Mouse (Mus musculus): ENCODE data around the gene Rela. TPM values are rescaled to one million over a fixed set of nuclear protein-coding genes. Genes with fewer than 3 reads are reported as not detected.

The Rela gene
- polyA plus RNA-seq, 1 experiment from 2014 or later = 21.3 TPM

- Histone ChIP-seq H3K27me3 (ENCODE audit: insufficient read depth, low read length) (no peaks in the 10 kb centered on the region), H3K4me1 (ENCODE audit: insufficient read depth) (peaks cover 27% of the 10 kb centered on the region), H3K4me2 (ENCODE audit: low read depth, low read length) (no peak overlapping the region), H3K27ac (ENCODE audit: low read depth) (0 out of 2 replicates have a peak overlapping the region, but pooled peaks have one; percentile 40), H3K9me3 (ENCODE audit: low read length) (no peaks in the 10 kb centered on the region), H3K9ac (replicated peaks) (no peak overlapping the region), H3K36me3 (replicated peaks; ENCODE audit: insufficient read depth, low read length) (peaks cover 18% of the 10 kb centered on the region), H3K4me3 (ENCODE audit: low read depth, low read length) (no peak overlapping the region)
- DNase-seq = no peak
- ATAC-seq = no peak
- WGBS (ENCODE audit: insufficient replicate concordance) = 76% methylated on average over 1 of the region's 1 CpGs
- TF ChIP-seq CTCF (IDR thresholded peaks at IDR 0.05; ENCODE audit: low read depth) = no peak
- TF ChIP-seq EP300 (IDR thresholded peaks at IDR 0.05; ENCODE audit: low read depth) = no peak
Observed at GRCm38 (mm10) chr19:5611973-5612372, 25.3 kb upstream of the Rela start.

- ATAC-seq = no peak
- H3K9me3 ChIP-seq (ENCODE audit: low read length) = no peaks in the 10 kb centered on the region
- peaks cover 9% of the 10 kb centered on the region for H3K36me3 ChIP-seq (replicated peaks; ENCODE audit: insufficient read depth, low read length)
- DNase-seq = no peak
- no peak overlapping the region for H3K27ac ChIP-seq (ENCODE audit: low read depth)
- no peak overlapping the region for H3K9ac ChIP-seq (replicated peaks)
- WGBS (ENCODE audit: insufficient replicate concordance) = 38% methylated on average over 3 of the region's 3 CpGs
- no peak overlapping the region for H3K4me2 ChIP-seq (ENCODE audit: low read depth, low read length)
- H3K27me3 ChIP-seq (ENCODE audit: insufficient read depth, low read length) = no peaks in the 10 kb centered on the region
- peaks cover 27% of the 10 kb centered on the region for H3K4me1 ChIP-seq (ENCODE audit: insufficient read depth)
- TF ChIP-seq CTCF (IDR thresholded peaks at IDR 0.05; ENCODE audit: low read depth) (no peak), EP300 (IDR thresholded peaks at IDR 0.05; ENCODE audit: low read depth) (peak; percentile 66)
- H3K4me3 ChIP-seq (ENCODE audit: low read depth, low read length) = no peak overlapping the region
Observed at GRCm38 (mm10) chr19:5612762-5613411, 24.4 kb upstream of the Rela start.

- Histone ChIP-seq H3K4me1 (ENCODE audit: insufficient read depth) (peaks cover 19% of the 10 kb centered on the region), H3K36me3 (replicated peaks; ENCODE audit: insufficient read depth, low read length) (no peaks in the 10 kb centered on the region), H3K27me3 (ENCODE audit: insufficient read depth, low read length) (no peaks in the 10 kb centered on the region), H3K4me3 (ENCODE audit: low read depth, low read length) (no peak overlapping the region), H3K9me3 (ENCODE audit: low read length) (no peaks in the 10 kb centered on the region), H3K27ac (ENCODE audit: low read depth) (no peak overlapping the region), H3K9ac (replicated peaks) (no peak overlapping the region), H3K4me2 (ENCODE audit: low read depth, low read length) (no peak overlapping the region)
- WGBS (ENCODE audit: insufficient replicate concordance) = 73% methylated on average over 2 of the region's 2 CpGs
- no peak for ATAC-seq
- DNase-seq = no peak
- TF ChIP-seq EP300 (IDR thresholded peaks at IDR 0.05; ENCODE audit: low read depth) = no peak
- TF ChIP-seq CTCF (IDR thresholded peaks at IDR 0.05; ENCODE audit: low read depth) = no peak
Observed at GRCm38 (mm10) chr19:5614953-5615352, 22.3 kb upstream of the Rela start.

GRCm38 (mm10) chr19:5620007-5620406, 17.3 kb upstream of the Rela start:
- WGBS (ENCODE audit: insufficient replicate concordance) = 55% methylated on average over 4 of the region's 4 CpGs
- no peak overlapping the region for H3K27ac ChIP-seq (ENCODE audit: low read depth)
- ATAC-seq (no peak), DNase-seq (no peak)
- H3K4me2 ChIP-seq (ENCODE audit: low read depth, low read length) = no peak overlapping the region
- no peaks in the 10 kb centered on the region for H3K36me3 ChIP-seq (replicated peaks; ENCODE audit: insufficient read depth, low read length)
- no peaks in the 10 kb centered on the region for H3K4me1 ChIP-seq (ENCODE audit: insufficient read depth)
- H3K4me3 ChIP-seq (ENCODE audit: low read depth, low read length) = no peak overlapping the region
- H3K9me3 ChIP-seq (ENCODE audit: low read length) = no peaks in the 10 kb centered on the region
- H3K27me3 ChIP-seq (ENCODE audit: insufficient read depth, low read length) = no peaks in the 10 kb centered on the region
- H3K9ac ChIP-seq (replicated peaks) = no peak overlapping the region
- no peak for TF ChIP-seq EP300 (IDR thresholded peaks at IDR 0.05; ENCODE audit: low read depth)
- TF ChIP-seq CTCF (IDR thresholded peaks at IDR 0.05; ENCODE audit: low read depth) = no peak

GRCm38 (mm10) chr19:5621884-5622283, 15.4 kb upstream of the Rela start:
- 42% methylated on average over 5 of the region's 5 CpGs for WGBS (ENCODE audit: insufficient replicate concordance)
- ATAC-seq = no peak
- DNase-seq = no peak

GRCm38 (mm10) chr19:5625311-5625710, 12.0 kb upstream of the Rela start:
- Histone ChIP-seq H3K36me3 (replicated peaks; ENCODE audit: insufficient read depth, low read length) (no peaks in the 10 kb centered on the region), H3K4me1 (ENCODE audit: insufficient read depth) (0 out of 2 replicates have a peak, but pooled peaks cover 2% of the 10 kb centered on the region), H3K4me2 (ENCODE audit: low read depth, low read length) (no peak overlapping the region), H3K9me3 (ENCODE audit: low read length) (no peaks in the 10 kb centered on the region), H3K4me3 (ENCODE audit: low read depth, low read length) (no peak overlapping the region), H3K27me3 (ENCODE audit: insufficient read depth, low read length) (no peaks in the 10 kb centered on the region), H3K9ac (replicated peaks) (no peak overlapping the region), H3K27ac (ENCODE audit: low read depth) (no peak overlapping the region)
- 70% methylated on average over 8 of the region's 8 CpGs for WGBS (ENCODE audit: insufficient replicate concordance)
- TF ChIP-seq CTCF (IDR thresholded peaks at IDR 0.05; ENCODE audit: low read depth) (no peak), EP300 (IDR thresholded peaks at IDR 0.05; ENCODE audit: low read depth) (no peak)
- no peak for DNase-seq
- no peak for ATAC-seq

More at GRCm38 (mm10) chr19:5621884-5622283, 15.4 kb upstream of the Rela start:
- Histone ChIP-seq H3K36me3 (replicated peaks; ENCODE audit: insufficient read depth, low read length) (no peaks in the 10 kb centered on the region), H3K4me2 (ENCODE audit: low read depth, low read length) (no peak overlapping the region), H3K9ac (replicated peaks) (no peak overlapping the region), H3K27ac (ENCODE audit: low read depth) (no peak overlapping the region), H3K4me3 (ENCODE audit: low read depth, low read length) (no peak overlapping the region), H3K9me3 (ENCODE audit: low read length) (no peaks in the 10 kb centered on the region), H3K4me1 (ENCODE audit: insufficient read depth) (0 out of 2 replicates have a peak, but pooled peaks cover 2% of the 10 kb centered on the region), H3K27me3 (ENCODE audit: insufficient read depth, low read length) (no peaks in the 10 kb centered on the region)
- no peak for TF ChIP-seq CTCF (IDR thresholded peaks at IDR 0.05; ENCODE audit: low read depth)
- TF ChIP-seq EP300 (IDR thresholded peaks at IDR 0.05; ENCODE audit: low read depth) = no peak

Measured in liver, postnatal 0 days (tissue).